Mouse (Mus musculus) hindbrain, embryonic 10.5 days (tissue): ENCODE measurements at regions not wholly inside any gene's neighbourhood (a gene's known extent, or its start where the extent isn't known, plus 50 kb on each side); places are given as distances from the start of the nearest gene placed in this dataset.

ENCODE experiments used
- DNase-seq: peaks from one replicate; pipeline ENCODE4 v3.0.0-alpha.2; 2017; ENCODE audit warnings: low spot score
- H3K27ac ChIP-seq: fragments of 300-500 bp; sonication (generic); 2 replicates; pipeline ENCODE4 v1.5.1; 2016; ENCODE audit warnings: mild to moderate bottlenecking, moderate library complexity
- H3K27me3 ChIP-seq: fragments of 300-500 bp; sonication (generic); 2 replicates; pipeline ENCODE4 v1.6.1; 2016; ENCODE audit warnings: mild to moderate bottlenecking; ENCODE audit not compliant: poor library complexity, insufficient read depth, severe bottlenecking
- H3K36me3 ChIP-seq: fragments of 300-500 bp; sonication (generic); 2 replicates; pipeline ENCODE4 v1.6.1; 2016; ENCODE audit warnings: mild to moderate bottlenecking, moderate library complexity
- H3K4me1 ChIP-seq: fragments of 300-500 bp; sonication (generic); replicated peaks from 2 replicates; pipeline ENCODE4 v1.6.1; 2016; ENCODE audit warnings: mild to moderate bottlenecking
- H3K4me3 ChIP-seq: fragments of 300-500 bp; sonication (generic); 2 replicates; pipeline ENCODE4 v1.5.1; 2016; ENCODE audit warnings: mild to moderate bottlenecking, moderate library complexity
- H3K9me3 ChIP-seq: fragments of 300-500 bp; sonication (generic); 2 replicates; pipeline ENCODE4 v1.6.1; 2016; ENCODE audit warnings: mild to moderate bottlenecking, moderate library complexity
- WGBS: fragments of 180-500 bp; shearing (Covaris S2); methylation state at CpG from one replicate; pipeline ENCODE4 v1.1.7; 2016; 5-methylcytosine and 5-hydroxymethylcytosine counted together

DNA sequence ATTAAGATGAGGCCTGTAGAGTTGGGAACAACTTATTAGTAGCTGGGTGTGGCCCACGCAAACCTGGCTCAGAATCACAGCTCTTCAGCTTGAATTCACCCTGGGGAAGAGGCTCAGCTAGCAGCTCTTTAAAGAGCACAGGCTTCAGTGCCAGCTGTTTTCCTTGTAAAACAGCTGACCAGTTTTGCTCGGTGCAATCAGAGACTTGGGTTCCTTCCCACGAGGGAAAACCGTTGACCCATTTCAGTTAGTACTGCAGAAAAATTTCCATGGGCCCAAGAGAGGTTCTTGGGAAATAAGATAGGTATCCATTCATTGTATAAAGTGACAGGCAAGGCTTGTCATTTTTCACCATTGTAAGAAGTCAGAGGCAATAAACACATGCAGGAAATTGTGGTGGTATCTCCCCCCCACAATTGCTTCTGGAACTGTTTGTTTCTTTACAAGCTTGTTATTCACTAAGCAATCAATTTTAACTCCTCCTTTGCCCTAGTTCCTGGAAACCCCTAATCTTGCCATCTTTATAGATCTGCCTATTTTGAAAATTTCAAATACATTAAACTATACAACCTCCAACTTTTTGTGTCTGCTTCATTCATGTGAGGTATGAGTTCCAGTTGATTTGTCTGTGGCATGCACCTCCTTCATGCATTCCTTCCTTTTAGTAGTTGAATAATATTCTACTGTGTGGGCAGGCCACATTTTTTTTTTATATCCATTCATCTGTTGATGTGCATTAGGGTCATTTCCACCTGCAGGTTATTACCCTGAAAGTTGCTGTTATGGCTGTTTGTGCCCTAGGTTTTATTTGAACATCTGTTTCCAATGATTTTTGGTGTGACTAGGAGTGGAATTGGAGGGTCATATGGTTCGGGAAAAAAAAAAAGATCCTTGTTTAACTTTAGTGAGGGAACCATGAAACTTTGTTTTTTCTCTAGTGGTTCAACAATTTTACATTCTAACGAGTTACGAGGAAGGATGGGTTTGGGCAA lies 205.8 kb downstream of the Btg1 start:
- Histone ChIP-seq H3K36me3 (no peaks in the 10 kb centered on the region), H3K4me3 (no peak overlapping the region), H3K27me3 (no peaks in the 10 kb centered on the region), H3K9me3 (no peaks in the 10 kb centered on the region), H3K4me1 (peaks cover 5% of the 10 kb centered on the region; the same call in 1 of the 2 replicates), H3K27ac (no peak overlapping the region)
- 76% methylated on average over 7 of the region's 7 CpGs for whole genome bisulfite sequencing
- no peak for DNase-seq

DNA sequence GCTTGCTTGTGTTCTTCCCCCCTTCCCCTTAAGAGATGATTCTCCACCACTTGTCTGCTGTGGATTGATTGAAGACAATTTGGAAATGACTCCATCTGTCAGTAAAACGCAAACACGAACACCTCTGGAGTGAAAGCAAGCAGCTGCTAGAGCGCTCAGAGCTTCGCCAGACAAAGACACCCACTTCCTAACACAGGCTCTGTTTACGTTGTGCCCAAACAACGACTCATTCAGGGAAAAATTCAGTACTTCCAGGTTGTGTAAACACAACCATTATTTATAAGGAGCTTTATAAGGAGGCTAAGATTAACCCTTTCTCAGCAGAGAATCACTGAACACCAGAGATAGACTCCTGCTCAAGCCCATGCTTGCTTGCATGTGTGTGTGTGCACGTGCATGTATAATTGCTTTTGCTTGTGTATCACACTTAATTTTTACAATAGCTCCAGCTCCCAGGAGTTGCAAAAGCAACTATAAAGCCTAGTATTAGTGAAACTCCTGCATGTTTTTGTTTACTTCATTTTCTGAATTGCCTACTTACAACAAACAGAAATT lies 209.5 kb downstream of the Btg1 start:
- Histone ChIP-seq H3K27me3 (no peaks in the 10 kb centered on the region), H3K4me3 (no peak overlapping the region), H3K36me3 (no peaks in the 10 kb centered on the region), H3K27ac (peak overlapping the region; percentile 64), H3K9me3 (no peaks in the 10 kb centered on the region), H3K4me1 (peaks cover 5% of the 10 kb centered on the region; the same call in 1 of the 2 replicates)
- WGBS = 45% methylated on average over 7 of the region's 7 CpGs
- peak; percentile 11 for DNase-seq

DNA sequence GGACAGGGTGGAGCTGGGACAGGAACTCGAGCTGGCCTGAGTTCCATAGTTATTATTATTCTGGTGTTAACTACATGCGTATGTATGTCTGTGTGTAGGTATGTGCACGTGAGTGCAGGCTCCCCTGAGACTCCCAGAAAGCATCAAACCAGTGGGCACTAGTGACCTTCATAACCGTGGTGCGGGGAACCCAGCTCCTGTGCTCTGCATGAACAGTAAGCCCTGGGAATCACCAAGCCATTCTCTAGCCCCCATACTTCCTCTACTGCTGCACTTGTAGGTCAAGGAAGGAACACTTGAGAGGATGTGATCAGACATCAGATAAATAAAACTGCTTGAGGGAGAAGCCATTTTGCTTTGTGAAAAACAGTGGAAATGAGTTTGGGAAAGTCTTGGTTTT lies 211.2 kb downstream of the Btg1 start:
- Histone ChIP-seq H3K27me3 (no peaks in the 10 kb centered on the region), H3K27ac (no peak overlapping the region), H3K4me1 (peaks cover 5% of the 10 kb centered on the region; the same call in 1 of the 2 replicates), H3K9me3 (no peaks in the 10 kb centered on the region), H3K36me3 (no peaks in the 10 kb centered on the region), H3K4me3 (no peak overlapping the region)
- WGBS = 85% methylated on average over 5 of the region's 5 CpGs
- DNase-seq = no peak

DNA sequence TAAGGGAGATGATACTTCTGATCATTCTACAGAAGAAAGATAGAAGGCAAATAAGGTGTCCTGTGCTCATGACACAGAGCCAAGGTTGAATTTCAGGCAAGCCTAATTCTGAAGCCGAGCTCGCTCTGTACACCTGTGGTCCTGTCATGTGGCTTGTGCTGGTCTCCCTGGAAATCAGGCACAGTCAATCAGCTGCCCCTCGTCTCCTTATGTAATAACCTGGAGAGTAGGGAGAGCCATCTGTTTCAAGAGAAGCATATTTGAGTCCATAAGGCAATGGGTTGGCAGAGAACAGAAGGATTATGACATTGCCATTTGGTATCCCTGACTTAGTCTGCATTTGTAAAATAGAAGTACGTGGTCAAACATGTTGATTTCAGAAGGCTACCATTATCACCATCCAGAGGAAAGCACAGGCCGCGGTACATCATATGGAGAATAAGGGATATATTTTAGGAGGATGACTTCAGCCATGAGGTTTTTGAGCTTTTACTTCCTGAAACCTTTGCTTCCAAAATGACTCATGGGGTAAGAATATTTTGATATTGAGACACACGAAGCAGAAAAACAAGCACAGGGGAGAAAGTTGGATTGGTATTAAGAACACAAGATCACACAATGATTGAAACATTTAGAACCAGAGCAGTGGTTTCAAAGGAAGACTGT lies 211.9 kb downstream of the Btg1 start:
- no peak overlapping the region for H3K4me3 ChIP-seq
- no peaks in the 10 kb centered on the region for H3K36me3 ChIP-seq
- H3K9me3 ChIP-seq = no peaks in the 10 kb centered on the region
- H3K4me1 ChIP-seq = peaks cover 5% of the 10 kb centered on the region; the same call in 1 of the 2 replicates
- no peak overlapping the region for H3K27ac ChIP-seq
- no peaks in the 10 kb centered on the region for H3K27me3 ChIP-seq
- no peak for DNase-seq
- 92% methylated on average over 7 of the region's 7 CpGs for WGBS

DNA sequence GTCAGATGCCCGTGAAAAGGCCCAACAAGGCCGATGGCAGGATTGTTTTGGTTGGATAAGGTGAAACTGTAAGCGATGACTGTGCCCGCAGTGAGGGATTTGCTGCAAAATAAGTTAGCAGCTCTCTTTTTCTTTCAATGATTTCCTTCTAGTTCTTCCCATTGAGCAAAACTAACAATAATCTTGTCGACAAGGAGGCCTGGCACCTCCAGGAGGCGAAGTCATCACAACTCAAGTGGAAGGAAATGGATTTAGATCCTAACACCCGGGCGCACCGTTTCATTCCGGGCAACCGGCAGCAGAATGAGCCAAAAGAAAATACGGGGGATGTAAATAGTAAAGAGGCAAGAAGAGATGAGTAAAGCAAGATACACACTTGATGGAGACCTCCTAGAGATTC lies 214.3 kb downstream of the Btg1 start:
- Histone ChIP-seq H3K36me3 (no peaks in the 10 kb centered on the region), H3K4me1 (peaks cover 5% of the 10 kb centered on the region; the same call in 1 of the 2 replicates), H3K27me3 (no peaks in the 10 kb centered on the region), H3K4me3 (no peak overlapping the region), H3K9me3 (no peaks in the 10 kb centered on the region), H3K27ac (no peak overlapping the region)
- DNase-seq = no peak
- 90% methylated on average over 12 of the region's 12 CpGs for WGBS

DNA sequence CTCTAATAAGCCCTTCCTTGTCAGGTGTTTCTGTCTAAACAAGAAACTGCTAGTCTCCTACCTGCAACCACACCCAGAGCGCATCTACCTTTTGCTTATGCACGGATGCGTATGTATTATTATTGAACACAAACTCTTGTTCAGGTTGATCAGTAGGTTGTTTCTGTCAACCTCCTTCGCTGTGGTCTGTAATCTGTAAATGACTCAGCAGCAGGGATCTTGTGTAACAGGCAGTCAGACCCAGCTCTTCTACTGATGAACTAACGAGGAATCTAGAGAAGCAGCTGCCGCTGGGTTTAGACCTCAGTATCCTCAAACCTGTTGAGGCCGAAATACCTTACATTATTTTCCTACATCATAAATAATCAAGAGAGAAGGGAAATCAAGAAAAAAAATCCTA lies 220.4 kb downstream of the Btg1 start:
- H3K36me3 ChIP-seq = no peaks in the 10 kb centered on the region
- no peaks in the 10 kb centered on the region for H3K4me1 ChIP-seq
- no peak for DNase-seq
- 92% methylated on average over 7 of the region's 7 CpGs for WGBS
- no peak overlapping the region for H3K27ac ChIP-seq
- no peaks in the 10 kb centered on the region for H3K27me3 ChIP-seq
- no peaks in the 10 kb centered on the region for H3K9me3 ChIP-seq
- H3K4me3 ChIP-seq = no peak overlapping the region

DNA sequence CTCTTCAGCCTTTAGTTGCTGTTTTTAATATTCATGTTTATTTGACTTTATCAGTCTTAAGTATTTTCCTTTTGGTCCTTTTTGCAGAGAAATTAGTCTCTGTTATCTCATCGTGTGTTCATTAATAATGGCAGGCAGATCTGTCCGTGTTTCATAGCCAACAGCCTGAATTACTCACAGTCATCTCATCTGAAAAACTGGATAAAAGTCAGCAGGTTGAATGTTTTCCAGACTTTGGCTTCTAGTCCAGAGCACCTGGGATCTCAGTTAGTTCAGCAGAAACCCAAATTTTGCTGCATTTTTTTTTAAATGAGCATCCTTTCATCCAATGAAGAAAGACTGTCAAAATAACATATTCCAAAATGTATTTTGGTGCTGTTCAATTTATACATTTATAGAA lies 224.3 kb downstream of the Btg1 start:
- no peak for DNase-seq
- 90% methylated on average over 2 of the region's 2 CpGs for WGBS
- Histone ChIP-seq H3K4me1 (no peaks in the 10 kb centered on the region), H3K27me3 (no peaks in the 10 kb centered on the region), H3K27ac (no peak overlapping the region), H3K4me3 (no peak overlapping the region), H3K9me3 (no peaks in the 10 kb centered on the region), H3K36me3 (no peaks in the 10 kb centered on the region)

DNA sequence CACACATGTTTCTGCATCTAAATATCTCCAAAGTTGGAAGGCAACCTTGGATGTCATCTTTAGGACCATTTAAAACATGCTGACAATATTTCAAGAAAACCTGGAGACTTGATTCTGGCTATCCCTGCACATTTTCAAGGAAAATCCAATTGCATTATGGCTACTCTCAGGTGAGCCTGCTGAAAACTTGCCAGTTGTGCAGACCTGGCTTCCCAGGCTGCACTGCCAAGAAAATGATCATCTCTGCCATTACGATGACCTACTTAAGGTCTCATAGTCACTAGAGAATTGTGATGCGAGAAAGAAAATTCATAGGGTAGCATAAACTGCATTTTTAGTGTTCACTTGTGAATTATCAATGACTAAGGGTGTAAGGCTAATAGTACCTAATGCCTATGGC lies 225.2 kb downstream of the Btg1 start:
- Histone ChIP-seq H3K4me3 (no peak overlapping the region), H3K27ac (no peak overlapping the region), H3K27me3 (no peaks in the 10 kb centered on the region), H3K36me3 (no peaks in the 10 kb centered on the region), H3K4me1 (peaks cover 4% of the 10 kb centered on the region; the same call in 1 of the 2 replicates), H3K9me3 (no peaks in the 10 kb centered on the region)
- DNase-seq = no peak
- 92% methylated on average over 2 of the region's 2 CpGs for WGBS

DNA sequence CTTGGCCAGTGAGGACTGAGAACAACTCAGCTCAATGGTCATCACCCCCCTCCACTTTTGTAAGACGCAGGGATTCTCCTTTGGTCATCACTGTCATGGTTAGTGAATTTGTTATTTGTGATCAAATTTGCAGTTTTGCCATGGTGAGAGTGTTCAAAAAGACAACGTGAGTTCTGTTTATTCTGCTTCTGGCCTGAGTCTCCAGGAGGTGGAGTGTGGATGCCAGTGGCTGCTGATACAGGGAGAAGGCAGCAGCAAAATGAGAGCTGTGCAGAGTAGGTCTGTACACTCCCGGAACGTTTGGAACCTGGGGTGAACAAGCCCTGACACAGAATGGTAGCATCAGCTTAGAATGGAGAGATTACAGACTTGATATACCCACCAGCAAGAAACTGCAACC lies 229.1 kb downstream of the Btg1 start:
- H3K4me3 ChIP-seq = no peak overlapping the region

DNA sequence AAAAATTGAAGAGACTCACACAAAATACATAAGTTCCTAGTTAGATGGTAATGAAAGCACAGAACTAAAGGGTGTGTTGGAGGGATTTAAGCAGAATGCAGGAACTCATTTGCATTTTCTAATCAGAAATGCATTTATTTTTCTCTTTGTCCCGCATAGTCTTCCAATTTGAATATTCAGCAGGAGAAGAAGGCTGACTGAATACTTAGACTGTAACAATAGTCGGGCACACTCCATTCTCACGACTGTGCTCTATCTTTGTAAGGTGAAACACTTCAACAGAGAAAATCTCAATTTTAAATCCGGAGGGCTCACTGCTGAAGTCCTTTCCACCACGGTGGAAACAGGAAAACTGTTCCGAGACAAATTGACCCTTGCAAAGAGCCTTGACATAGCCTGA lies 230.2 kb downstream of the Btg1 start:
- H3K4me1 ChIP-seq = peaks cover 12% of the 10 kb centered on the region; the same call in 1 of the 2 replicates
- no peaks in the 10 kb centered on the region for H3K36me3 ChIP-seq
- H3K9me3 ChIP-seq = no peaks in the 10 kb centered on the region
- no peaks in the 10 kb centered on the region for H3K27me3 ChIP-seq
- peak overlapping the region; percentile 59 for H3K27ac ChIP-seq
- no peak overlapping the region for H3K4me3 ChIP-seq
- WGBS = 52% methylated on average over 6 of the region's 6 CpGs
- DNase-seq = no peak

More for the DNA sequence above, 229.1 kb downstream of the Btg1 start:
- no peak overlapping the region for H3K27ac ChIP-seq
- no peaks in the 10 kb centered on the region for H3K9me3 ChIP-seq
- no peaks in the 10 kb centered on the region for H3K27me3 ChIP-seq
- peaks cover 12% of the 10 kb centered on the region; the same call in 1 of the 2 replicates for H3K4me1 ChIP-seq
- WGBS = 72% methylated on average over 4 of the region's 4 CpGs
- H3K36me3 ChIP-seq = no peaks in the 10 kb centered on the region
- DNase-seq = no peak

DNA sequence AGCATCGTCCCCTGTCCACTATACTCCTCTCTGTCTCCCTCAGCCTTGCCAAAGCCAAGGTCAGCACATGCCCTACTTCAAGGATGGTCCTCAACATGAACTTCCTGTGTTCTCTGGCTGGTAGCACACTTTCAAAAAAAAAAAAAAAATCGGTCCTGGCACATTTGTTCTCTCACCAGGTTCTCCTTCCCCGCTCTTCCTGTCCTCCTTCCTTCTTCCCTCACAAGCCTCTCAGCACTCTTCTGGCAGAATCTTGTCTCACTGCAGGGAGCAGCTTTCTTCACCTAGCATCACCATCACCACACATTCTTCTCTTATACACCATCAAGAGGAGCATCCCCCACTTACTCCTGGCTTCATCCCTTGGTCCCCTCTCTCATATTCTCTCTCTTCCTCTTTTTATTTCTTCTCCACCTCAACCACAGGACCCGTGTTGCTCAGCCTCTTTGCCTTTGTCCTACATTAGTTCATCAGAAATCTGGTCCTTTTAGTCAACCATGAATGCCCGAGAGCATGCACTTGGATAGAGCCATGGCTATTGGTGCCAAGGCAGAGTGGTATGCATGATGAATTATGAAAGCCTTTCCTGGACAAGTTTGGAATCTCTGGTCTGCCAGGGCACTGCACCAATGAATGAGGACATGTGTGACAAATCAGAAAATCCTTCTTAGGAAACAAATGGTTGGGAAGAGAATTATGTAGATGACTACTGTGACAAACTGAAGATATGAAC lies 230.8 kb downstream of the Btg1 start:
- Histone ChIP-seq H3K9me3 (no peaks in the 10 kb centered on the region), H3K36me3 (no peaks in the 10 kb centered on the region), H3K4me1 (peaks cover 12% of the 10 kb centered on the region; the same call in 1 of the 2 replicates), H3K27ac (peak overlapping the region; percentile 59), H3K27me3 (no peaks in the 10 kb centered on the region), H3K4me3 (no peak overlapping the region)
- WGBS = 73% methylated on average over 5 of the region's 5 CpGs
- no peak for DNase-seq

DNA sequence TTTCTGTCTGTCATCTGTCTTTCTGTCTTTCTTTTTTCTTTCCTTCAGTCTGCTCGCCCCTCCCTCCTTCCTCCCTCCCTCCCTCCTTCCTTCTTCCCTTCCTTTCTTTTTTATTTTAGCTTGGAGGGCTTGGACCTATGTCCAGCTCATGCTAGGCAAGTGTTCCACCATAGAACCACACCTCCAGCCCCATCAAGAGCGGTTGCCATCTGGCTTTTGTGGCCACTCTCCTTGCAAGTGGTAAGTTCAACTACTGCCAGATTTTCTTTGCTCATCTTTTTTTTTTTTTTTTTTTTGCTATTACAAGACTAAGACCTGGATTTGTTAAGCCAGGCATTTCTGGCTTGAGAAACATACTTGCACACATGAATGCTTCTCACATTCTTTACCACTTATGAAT lies 231.7 kb downstream of the Btg1 start:
- H3K4me1 ChIP-seq = peaks cover 12% of the 10 kb centered on the region; the same call in 1 of the 2 replicates
- no peak for DNase-seq
- no peaks in the 10 kb centered on the region for H3K9me3 ChIP-seq
- no peak overlapping the region for H3K27ac ChIP-seq
- no peaks in the 10 kb centered on the region for H3K36me3 ChIP-seq
- 91% methylated on average over 2 of the region's 2 CpGs for WGBS
- no peaks in the 10 kb centered on the region for H3K27me3 ChIP-seq
- no peak overlapping the region for H3K4me3 ChIP-seq
